Mouse (Mus musculus): Measurements from ENCODE around the gene Gps1.
A peak's percentile ranks its signal among the peaks of the same experiment; 100 is the strongest.
"Not testable (repeated sequence)": the region's sequence is repeated elsewhere in the genome, so short reads cannot be mapped to it uniquely, and the experiment has no call there.

The Gps1 gene

GRCm38 (mm10) chr11:120784064-120784791, at the start of gene Gps1, which contains the start of gene Rfng:
TSS of gene Gps1 (plus strand) at chr11:120784272.
TSS of gene Rfng (minus strand) at chr11:120784207.
- DNase-seq (ENCODE audit: low spot score): peak; percentile 86

DNA sequence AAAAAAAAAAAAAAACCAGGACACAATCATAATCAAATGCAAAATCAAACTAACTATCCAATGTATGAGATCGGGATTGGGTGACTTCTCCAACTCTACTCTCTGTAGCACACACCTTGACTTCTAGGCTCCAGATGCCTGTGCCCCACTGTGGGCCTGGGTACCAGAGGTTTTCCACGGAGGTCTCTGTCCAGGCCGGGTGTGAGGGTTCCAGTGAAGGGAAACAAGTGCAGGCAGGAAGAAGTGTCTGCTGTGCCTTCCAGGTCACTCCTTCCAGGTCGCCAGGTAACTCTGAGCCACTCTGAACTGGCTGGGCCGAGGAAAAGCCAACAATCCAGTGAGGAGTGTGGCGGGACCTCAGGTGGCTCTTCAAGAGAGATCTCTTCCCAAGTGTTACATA, 47.6 kb upstream of the Gps1 start:
- DNase-seq (ENCODE audit: low spot score): no peak

DNA sequence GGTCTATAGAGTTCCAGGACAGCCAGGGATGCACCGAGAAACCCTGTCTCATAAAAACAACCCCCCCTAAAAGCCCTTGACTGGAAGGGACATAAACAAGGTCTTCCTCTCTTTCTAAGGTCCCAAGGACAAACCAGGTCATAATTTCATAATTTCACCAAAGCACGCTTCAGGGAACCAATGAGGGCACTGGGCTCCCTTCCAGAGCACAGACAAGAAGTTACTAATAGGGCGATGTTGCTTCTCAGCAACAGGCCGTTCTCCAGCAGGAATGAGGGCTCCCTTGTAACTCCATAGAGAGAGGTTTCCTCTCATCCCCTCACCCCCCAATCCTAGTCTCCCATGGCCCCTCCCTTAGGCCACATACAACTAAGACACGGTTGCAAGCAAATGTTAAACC, 43.1 kb upstream of the Gps1 start:
- no peak for DNase-seq (ENCODE audit: low spot score)

DNA sequence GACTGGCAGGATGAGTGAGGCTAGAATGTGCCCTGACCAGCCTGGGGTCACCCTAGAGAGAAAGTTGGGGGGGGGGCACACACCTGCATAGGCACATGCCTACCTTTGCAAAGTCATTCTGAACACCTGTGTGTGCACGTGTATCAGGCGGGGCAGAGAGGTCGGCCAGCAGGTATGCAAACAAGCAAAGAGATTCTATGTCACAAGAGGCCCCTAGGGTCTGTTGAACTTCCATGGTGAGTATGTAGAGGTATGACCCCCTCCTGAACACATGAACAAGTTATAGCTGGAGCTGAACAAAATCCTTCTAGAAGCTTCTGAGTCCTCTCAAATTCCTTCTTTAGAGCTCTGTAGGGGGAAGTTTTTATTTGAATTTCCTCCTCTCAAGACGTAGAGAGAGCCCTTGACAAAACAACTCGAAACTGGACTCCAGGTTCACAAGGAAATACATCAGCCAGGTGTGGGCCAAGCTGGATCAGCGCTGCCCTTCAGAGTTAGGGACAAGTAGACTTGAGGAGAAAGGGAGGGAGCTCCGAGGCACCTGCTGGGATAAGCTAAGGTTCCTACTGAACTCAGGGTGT, 39.9 kb upstream of the Gps1 start:
- DNase-seq (ENCODE audit: low spot score): no peak

- no peak for DNase-seq (ENCODE audit: low spot score)
Observed at GRCm38 (mm10) chr11:120747974-120748373, 36.1 kb upstream of the Gps1 start.

GRCm38 (mm10) chr11:120749430-120749829, 34.6 kb upstream of the Gps1 start:
- DNase-seq (ENCODE audit: low spot score): no peak

- no peak for DNase-seq (ENCODE audit: low spot score)
Observed at GRCm38 (mm10) chr11:120751606-120752005, 32.5 kb upstream of the Gps1 start.

GRCm38 (mm10) chr11:120760236-120760635, 23.8 kb upstream of the Gps1 start:
- DNase-seq (ENCODE audit: low spot score): no peak

GRCm38 (mm10) chr11:120761811-120762671, 22.0 kb upstream of the Gps1 start:
- DNase-seq (ENCODE audit: low spot score): no peak

DNA sequence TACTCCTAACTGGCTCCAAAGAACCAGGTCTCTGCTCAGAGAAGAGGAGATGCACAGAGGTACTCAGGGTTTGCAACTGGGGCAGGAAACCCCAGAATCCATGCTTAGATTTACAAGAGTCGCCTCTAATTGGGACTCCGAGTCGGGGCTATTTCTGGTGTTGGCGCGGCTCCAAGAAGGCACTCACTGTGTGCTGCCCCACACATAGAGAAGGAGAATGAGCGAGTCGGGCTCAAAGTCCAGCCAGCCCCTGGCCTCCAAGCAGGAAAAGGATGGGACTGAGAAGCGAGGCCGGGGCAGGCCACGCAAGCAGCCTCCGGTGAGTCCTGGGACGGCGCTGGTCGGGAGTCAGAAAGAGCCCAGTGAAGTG, 21.4 kb upstream of the Gps1 start, which contains the start of gene Hmga1b:
Gene Hmga1b, plus strand, starts transcription at position 123 of the 370 bp plus-strand sequence.
- DNase-seq (ENCODE audit: low spot score): not testable (repeated sequence)

DNA sequence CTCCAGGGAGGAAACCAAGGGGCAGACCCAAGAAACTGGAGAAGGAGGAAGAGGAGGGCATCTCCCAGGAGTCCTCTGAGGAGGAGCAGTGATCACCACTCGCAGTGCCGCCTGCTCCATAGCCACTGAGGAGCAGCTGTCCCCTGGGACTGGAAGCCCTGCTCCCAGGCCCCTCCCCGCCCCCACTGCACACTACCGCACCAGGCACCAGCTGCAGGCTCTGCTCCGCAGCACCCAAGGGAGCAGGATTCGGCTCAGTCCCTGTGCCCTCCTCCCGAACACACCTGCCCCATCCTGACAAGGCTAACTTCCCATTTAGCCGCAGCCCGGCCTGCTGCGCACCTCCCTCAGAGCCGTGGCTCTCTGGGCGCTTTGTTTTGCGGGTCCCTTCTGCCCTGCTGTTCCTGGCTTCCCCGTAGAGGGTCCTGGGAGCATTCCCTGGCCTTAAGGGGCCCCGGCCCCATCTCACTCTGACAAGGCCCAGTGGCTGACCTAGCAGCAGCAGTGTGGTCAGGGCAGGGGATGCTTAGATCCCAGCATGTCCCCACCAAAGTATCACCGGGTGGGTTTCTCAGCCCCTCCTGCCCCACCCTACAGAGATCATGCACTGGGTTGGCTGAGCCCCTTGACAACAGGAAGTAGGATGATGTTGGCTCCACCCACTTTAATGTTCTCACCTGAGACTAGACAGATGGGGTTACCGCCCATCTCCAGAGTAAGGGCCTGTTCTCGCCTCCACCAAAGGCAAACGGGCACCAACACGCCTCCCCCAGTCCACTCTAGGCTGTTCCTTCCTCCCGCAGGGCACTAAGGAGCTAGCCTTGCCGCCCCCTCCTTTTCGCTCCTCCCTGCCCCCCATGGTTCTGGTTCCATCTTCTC, 20.7 kb upstream of the Gps1 start:
- DNase-seq (ENCODE audit: low spot score): not testable (repeated sequence)

DNA sequence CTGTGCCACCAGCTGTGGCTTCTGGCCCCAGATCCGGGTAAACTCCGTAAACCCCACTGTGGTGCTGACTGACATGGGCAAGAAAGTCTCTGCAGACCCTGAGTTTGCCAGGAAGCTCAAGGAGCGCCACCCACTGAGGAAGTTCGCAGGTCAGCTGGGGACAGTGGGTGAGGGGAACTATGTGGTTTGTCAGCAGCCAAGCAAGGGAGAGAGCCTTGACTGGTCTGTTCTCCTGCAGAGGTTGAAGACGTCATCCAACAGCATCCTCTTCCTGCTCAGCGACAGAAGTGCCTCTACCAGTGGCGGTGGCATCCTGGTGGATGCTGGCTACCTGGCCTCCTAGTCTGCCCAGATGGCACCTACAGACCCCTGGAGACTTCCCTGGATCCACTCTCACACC, 17.0 kb upstream of the Gps1 start:
- DNase-seq (ENCODE audit: low spot score): not testable (repeated sequence)

GRCm38 (mm10) chr11:120768206-120768605, 15.9 kb upstream of the Gps1 start:
- DNase-seq (ENCODE audit: low spot score): no peak

GRCm38 (mm10) chr11:120772749-120773148, 11.3 kb upstream of the Gps1 start:
- peak; percentile 38 for DNase-seq (ENCODE audit: low spot score)

DNA sequence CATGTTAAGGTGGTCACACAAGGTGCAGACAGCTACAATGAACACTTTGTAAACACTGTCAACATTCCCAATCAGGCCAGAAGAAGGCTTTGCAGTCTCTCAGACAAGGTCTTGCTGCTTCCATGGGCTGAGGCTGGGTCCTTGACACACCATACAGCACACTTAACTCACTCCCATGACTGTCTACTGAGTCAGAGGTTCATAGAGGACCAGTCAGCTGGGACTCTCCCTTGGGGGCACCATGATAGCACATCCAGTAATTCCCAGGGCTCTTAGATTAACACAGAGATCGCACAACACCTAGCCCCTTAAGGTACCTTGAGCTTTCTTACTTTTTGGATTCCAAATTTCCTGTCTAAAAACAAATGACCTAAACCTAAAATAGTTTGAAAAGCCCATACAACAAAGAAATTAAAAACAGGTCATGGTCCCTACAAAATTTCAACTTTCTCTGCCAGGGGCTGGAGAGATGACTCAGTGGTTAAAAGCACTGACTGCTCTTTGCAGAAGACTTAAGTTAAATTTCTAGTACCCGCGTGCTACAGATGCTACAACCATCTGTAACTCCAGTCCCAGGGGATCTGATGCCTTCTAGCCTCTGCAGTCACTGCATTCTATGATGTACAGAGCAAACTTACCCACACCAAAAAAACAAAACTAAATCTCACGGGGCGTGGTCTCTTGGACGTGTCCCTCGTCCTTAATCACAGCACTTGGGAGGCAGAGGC, 10.4 kb upstream of the Gps1 start:
- DNase-seq (ENCODE audit: low spot score): peak; percentile 35

- peak; percentile 98 for DNase-seq (ENCODE audit: low spot score)
Observed at GRCm38 (mm10) chr11:120775774-120776469, 8.2 kb upstream of the Gps1 start.

GRCm38 (mm10) chr11:120777123-120777522, 6.9 kb upstream of the Gps1 start:
- no peak for DNase-seq (ENCODE audit: low spot score)

DNA sequence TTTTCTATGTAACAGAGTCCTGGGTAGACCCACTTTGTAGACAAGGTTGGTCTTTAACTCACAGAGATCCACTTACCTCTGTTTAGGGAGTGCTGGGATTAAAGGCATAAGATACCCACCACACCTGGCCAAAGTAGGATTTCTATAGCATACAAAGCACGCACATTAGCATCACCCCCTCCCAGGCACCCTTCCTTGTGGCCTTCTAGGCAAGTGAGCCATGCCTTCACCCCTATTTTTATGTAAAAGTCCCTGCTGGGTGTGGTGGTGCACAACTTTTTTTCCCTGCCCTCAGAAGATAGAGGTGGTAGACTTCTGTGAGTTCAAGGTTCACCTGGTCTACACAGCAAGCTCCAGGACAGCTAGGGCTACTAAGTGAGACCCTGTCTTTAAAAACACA, 4.2 kb upstream of the Gps1 start:
- DNase-seq (ENCODE audit: low spot score): no peak

GRCm38 (mm10) chr11:120781361-120781760, 2.7 kb upstream of the Gps1 start:
- DNase-seq (ENCODE audit: low spot score): not testable (repeated sequence)

DNA sequence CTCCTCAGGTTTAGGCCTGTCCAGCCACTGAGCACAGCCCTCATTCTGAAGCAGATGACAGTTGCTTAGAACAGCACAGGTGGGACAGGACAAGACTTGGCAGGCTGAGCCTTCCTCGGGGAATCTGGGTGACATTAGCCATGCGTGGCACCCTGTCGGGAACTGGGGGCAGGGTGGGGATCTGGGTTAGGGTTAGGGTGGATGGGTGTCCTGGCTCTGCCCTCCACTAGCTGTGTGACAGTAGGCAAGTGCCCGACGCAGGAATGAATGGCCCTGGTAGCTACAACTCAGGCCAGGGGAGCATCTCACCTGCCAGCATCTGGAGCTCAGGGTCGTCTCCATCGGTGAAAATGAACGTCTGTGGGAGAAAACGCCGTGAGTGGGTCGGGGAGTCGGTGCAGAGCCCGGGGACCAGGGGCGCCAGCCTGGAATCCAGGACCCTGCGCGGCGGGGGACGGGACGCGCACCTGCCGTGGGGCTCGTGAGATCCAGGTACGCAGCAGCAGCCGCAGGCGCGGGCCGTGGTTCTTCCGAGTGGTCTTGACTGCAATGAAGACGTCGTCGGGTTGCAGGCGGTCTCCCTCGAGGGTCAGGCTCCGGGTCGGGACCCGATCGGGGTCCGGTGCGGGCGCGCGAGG, 527 bp upstream of the Gps1 start:
- DNase-seq (ENCODE audit: low spot score): no peak
